Mouse (Mus musculus): ENCODE results near the gene Wipi2.

- TF ChIP-seq CTCF (IDR thresholded peaks at IDR 0.05; ENCODE audit: control insufficient read depth, insufficient read depth, low read length): peak; percentile 29; the same call in 1 of the 2 replicates
- no peak for TF ChIP-seq POLR2A (IDR thresholded peaks at IDR 0.05; ENCODE audit: borderline replicate concordance, control insufficient read depth, low read depth, low read length)
Observed at GRCm38 (mm10) chr5:142578192-142578591, 49.3 kb upstream of the Wipi2 start.
